Mouse (Mus musculus) small intestine, adult 2 months (tissue): Measurements from ENCODE around the gene Pkp4.

Experiments
- CTCF ChIP-seq: fragments of 200-500 bp; IDR thresholded peaks from 2 replicates; pipeline ENCODE4 v1.5.1; 2012; ENCODE audit warnings: low read depth, mild to moderate bottlenecking, control low read depth, inconsistent platforms, low read length, moderate library complexity, mixed read lengths; ENCODE audit not compliant: insufficient replicate concordance, insufficient read length; ENCODE audit errors: extremely low read depth
- POLR2A ChIP-seq: fragments of 200-500 bp; IDR thresholded peaks from 2 replicates; pipeline ENCODE4 v1.6.1; 2012; ENCODE audit warnings: low read depth, mild to moderate bottlenecking, control low read depth, inconsistent platforms, low read length, moderate library complexity

DNA sequence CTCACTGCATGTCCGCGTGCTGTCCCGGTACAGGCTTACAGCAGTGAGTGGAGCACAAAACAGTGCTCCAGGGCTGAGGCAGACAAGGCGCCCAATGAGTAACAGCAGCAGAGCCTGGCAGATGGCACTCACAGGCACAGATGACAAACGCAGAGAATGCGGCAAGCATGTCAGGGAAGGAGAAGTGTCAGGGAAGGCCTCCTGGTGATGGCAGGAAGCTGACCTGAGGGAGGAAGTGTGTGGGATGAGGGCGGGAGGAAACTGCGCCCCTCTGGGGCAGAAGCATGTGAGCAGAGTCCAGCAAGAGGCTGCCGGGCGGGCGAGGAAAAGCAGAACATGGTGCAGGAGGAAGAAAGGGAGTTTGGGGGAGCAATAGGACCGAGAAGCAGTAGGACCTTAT, 185.8 kb downstream of the Pkp4 start:
- TF ChIP-seq CTCF (no peak), POLR2A (no peak)
